Mouse (Mus musculus) lung, postnatal 10 days (tissue): Measurements from ENCODE around the gene Dnttip2.
"Not testable (repeated sequence)": the region's sequence is repeated elsewhere in the genome, so short reads cannot be mapped to it uniquely, and the experiment has no call there.

Experiments
- DNase-seq: peaks from one replicate; pipeline ENCODE4 v3.0.0; 2021

Gene Dnttip2

DNA sequence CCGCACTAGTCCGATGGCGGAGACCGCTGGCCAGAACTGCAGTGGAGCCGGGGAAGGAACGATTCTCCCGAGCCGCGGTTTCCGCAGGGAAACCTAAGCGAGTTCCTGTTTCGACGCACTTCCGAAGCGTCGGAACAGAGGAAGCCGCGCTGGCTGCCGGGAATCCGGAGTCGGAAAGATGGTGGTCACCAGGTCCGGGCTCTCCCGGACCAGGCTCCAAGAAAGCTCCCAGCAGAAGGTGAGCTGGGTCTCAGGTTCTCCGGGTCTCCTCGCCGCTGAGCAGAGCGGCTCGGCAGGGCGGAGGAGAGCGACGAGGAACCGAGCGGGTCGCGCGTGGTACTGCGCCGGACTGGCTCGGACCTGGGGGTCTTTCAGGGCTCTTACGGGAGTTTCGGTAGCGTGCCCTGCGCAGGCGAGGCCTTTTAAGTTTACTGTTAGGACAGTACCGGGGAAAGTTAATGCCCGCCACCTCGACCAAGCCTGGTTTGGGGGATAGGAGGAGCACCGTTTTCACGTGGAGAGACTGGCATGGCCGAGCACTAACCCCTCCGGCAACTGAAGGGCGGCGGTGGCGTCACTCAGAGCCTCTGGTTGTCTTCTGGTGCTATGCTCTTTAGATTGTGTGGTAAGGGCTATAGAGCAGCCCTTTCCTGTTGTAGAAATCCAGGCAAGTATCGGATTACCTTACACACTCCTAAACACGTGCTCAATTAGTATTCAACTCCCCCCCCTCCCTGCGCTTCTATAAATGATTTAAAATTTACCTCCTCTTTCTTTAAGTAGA lies at the start of gene Dnttip2:
Dnttip2 (plus strand) TSS at position 148 of the 784 bp plus-strand sequence.
- DNase-seq, result peak; percentile 96

DNA sequence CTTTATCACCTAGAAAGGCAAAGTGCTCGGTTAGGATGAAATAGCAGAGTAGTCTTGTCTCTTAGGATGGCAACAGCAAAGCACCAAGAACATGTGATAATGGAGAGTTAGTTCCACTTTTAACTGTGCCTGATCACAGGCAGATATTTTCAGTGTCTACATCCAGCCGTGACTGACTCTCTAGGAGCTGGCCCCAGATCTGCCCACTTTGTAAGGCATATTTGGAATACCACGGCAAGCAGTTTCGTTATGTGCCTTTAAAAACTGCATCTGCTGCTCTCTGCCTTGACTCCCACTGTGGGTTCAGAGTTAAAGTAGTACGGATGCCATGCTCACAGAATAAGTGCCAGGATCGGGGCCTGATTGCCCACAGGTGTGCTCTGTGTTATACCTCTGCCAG lies 47.2 kb upstream of the Dnttip2 start:
- DNase-seq, result not testable (repeated sequence)

- no peak for DNase-seq
Measured at GRCm38 (mm10) chr3:122235772-122236171, 38.4 kb upstream of the Dnttip2 start.

GRCm38 (mm10) chr3:122242876-122243275 lies 31.3 kb upstream of the Dnttip2 start:
- peak; percentile 9 for DNase-seq

DNA sequence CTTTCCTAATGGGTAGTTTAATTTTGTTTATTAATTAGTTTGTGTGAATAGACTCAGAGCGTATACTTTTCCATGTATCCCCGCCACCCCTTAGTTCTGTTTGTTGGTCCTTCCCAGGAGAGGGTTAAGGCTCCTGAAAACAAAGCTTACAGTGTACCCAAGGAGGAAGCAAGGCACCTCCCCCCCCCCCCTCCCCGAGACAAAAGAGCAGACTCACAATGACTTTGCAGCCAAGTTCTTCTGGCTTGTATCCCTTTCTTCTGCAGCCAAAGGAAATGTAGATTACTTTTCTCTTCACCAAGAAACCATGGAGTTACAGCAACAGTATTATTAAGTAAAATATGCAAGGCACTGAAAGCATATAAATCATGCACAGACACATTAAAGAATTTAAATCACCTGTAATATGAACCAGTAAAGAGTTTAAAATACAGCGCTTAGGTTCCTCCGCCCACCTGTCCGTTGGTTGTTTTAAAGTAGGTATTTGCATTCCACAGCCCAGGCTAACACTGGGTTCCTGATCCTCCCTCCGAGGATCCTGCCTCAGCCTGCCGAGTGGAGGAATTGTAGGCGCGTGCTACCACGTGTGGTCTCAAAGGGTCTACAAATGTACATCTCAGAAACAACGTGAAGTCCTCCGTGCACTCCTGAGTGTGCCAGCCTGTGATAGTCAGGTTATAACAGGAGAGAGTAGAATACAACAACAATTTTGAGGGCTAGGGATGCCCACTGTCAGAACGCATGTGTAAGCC lies 30.6 kb upstream of the Dnttip2 start:
- no peak for DNase-seq

- DNase-seq, result no peak
Measured at GRCm38 (mm10) chr3:122244759-122245158, 29.4 kb upstream of the Dnttip2 start.

GRCm38 (mm10) chr3:122245215-122245877 lies 28.8 kb upstream of the Dnttip2 start, which contains the start of gene Gclm:
Gene Gclm, plus strand, starts transcription at chr3:122245557.
- peak; percentile 95 for DNase-seq

DNA sequence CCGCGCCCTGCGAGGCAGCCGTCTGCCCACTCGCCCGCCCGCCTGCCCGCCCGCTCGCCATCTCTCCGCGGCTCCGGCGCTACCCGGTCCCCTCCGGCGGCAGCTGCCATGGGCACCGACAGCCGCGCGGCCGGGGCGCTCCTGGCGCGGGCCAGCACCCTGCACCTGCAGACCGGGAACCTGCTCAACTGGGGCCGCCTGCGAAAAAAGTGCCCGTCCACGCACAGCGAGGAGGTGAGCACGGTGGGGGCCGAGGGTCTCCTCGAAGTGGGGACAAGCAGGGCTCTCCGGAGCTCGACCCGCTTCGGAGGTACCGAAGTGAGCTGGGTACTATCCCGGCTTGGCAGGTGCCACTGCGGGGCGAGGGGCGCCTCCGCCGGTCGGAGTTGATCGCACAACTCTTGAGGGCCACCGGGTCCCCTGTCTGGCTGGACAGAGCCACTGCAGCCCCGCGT lies 28.3 kb upstream of the Dnttip2 start:
- peak; percentile 69 for DNase-seq

- no peak for DNase-seq
Measured at GRCm38 (mm10) chr3:122246406-122246805, 27.8 kb upstream of the Dnttip2 start.

GRCm38 (mm10) chr3:122246986-122247767 lies 27.0 kb upstream of the Dnttip2 start:
- no peak for DNase-seq

GRCm38 (mm10) chr3:122247768-122248100 lies 26.5 kb upstream of the Dnttip2 start:
- no peak for DNase-seq

DNA sequence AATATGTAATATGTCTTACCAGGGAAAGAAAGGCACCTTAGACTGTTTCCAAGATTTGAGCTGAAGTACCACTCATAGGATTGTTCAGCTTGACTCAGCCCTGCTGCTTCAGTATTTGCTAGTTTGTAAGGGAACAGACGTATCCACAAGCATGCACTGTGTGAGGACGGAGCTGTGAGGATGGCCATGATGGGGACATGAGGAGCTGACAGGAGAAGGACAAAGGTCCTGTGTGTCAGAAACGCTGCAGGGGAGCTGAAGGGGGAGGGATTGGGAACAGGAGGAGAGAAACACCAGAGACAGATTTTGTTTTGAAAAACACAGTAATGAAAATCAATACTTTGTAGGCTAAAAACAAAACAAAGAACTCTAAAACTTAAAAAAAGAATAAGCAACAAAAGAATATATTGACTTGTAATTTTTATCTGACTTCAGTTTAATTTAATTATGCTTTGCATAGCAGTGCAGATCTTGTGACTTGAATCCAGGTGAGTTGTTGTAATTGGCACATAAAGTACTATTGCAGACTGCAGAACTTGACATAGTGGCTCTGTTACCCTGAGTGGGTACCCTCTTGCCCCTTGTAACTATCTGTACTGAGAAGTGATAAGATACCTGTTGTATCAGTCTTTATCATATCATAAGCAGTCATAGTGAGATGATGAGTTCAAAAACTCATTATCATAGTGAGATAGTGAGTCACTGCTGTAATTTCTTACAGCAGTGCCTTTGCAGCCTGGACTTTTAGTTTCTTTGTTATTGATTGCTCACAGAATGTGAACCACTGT lies 21.5 kb upstream of the Dnttip2 start:
- no peak for DNase-seq

- DNase-seq, result not testable (repeated sequence)
Measured at GRCm38 (mm10) chr3:122254050-122254449, 20.1 kb upstream of the Dnttip2 start.

- peak; percentile 18 for DNase-seq
Measured at GRCm38 (mm10) chr3:122269986-122270385, 4.2 kb upstream of the Dnttip2 start.

DNA sequence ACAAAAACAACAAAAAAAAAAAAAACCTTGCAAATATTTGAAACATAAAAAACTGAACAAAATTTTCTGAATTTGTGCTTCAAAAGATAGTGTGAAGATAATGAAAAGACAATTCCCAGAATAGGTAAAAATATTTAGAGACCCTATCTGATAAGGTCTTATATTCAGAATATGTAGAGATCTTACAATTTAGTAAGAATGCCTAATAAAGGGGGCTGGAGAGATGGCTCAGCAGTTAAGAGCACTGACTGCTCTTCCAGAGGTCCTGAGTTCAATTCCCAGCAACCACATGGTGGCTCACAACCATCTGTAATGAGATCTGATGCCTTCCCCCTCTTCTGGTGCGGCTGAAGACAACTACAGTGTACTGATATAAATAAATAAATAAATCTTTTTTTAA lies 1.6 kb upstream of the Dnttip2 start:
- DNase-seq, result not testable (repeated sequence)

- no peak for DNase-seq
Measured at GRCm38 (mm10) chr3:122273407-122274240, 564 bp upstream of the Dnttip2 start.

- no peak for DNase-seq
Measured at GRCm38 (mm10) chr3:122275111-122275510, 923 bp downstream of the Dnttip2 start.

DNA sequence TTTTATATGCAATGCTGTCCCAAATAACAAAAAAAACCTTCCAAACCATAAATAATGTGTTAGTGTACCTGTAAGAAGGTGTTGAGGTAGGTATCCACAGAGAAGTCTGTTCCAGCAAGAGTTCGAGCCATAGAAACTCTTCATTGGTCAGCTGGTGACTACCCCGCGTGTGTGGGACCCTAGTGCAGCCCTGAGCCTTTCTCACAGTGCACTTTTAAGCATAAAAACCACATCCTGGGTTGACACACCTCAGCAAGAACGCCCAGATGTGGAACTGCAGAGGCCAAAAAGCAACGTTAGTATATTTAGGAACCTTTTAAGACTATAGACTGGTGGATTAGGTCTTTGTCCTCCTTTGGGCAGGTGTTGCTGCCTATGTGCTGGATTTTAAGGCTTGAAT lies 13.0 kb downstream of the Dnttip2 start:
- DNase-seq, result no peak

DNA sequence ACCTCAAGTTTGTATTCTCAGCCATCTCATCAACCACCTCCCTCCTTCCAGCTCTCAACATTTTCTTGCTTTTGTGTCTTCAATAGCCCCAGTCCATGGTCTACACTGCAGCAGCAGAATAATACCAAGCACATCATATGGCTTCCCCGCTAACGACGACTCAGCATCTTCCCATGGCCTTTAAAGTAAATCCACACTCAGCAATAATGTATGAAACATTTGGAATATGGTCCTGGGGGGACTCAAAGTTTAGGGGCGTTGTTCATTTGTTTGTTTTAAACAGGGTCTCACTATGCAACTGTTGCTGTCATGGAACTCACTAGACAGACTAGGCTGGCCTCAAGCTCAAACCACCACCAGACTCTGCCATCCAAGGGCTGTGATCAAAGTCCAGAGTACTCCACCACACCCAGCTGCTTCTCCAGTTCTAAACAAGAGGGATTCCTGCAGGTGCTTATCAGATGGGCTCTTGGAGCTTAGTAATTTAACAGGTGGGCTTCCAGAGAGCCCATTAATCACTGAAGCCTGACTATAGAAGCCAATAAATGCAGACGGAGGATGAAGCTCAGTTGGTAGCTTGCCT lies 14.5 kb downstream of the Dnttip2 start:
- no peak for DNase-seq

DNA sequence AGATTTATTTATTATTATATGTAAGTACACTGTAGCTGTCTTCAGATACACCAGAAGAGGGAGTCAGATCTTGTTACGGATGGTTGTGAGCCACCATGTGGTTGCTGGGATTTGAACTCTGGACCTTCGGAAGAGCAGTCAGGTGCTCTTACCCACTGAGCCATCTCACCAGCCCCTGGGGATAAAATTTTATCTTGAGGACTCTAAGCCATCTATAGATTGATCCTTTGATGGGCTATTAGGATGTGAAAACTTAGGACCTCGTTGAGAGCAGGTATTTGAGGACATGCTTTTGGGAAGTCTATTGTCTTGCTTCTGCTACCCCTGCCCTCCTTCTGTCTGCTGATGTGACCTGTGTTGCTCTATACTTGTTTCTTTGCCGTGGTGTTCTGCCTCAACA lies 15.2 kb downstream of the Dnttip2 start:
- not testable (repeated sequence) for DNase-seq

GRCm38 (mm10) chr3:122290696-122291095 lies 16.5 kb downstream of the Dnttip2 start:
- peak; percentile 59 for DNase-seq
